Mouse (Mus musculus) forebrain, postnatal 0 days (tissue): Measurements from ENCODE around the gene Pcsk1. TPM values are rescaled to one million over a fixed set of nuclear protein-coding genes. Genes with fewer than 3 reads are reported as not detected.

Source experiments
- ATAC-seq: fragments of 200-750 bp; cut with Nextera tagmentation; 2 replicates; pipeline ENCODE4 v1.8.0; 2017; ENCODE audit warnings: mild to moderate bottlenecking, moderate library complexity
- DNase-seq: peaks from one replicate; pipeline ENCODE4 v3.0.0-alpha.2; 2015
- H3K27ac ChIP-seq: fragments of 300-500 bp; sonication (generic); 2 replicates; pipeline ENCODE4 v1.5.1; 2014; ENCODE audit warnings: low read depth, mild to moderate bottlenecking, antibody characterized with exemption, low read length, moderate library complexity, mixed read lengths
- H3K27me3 ChIP-seq: fragments of 300-500 bp; sonication (generic); 2 replicates; pipeline ENCODE4 v1.6.1; 2014; ENCODE audit warnings: mild to moderate bottlenecking, low read length, mixed read lengths; ENCODE audit not compliant: insufficient read depth
- H3K36me3 ChIP-seq: fragments of 300-500 bp; sonication (generic); 2 replicates; pipeline ENCODE4 v1.6.1; 2014; ENCODE audit warnings: mild to moderate bottlenecking, moderate library complexity; ENCODE audit not compliant: insufficient read depth
- H3K4me1 ChIP-seq: fragments of 300-500 bp; sonication (generic); 2 replicates; pipeline ENCODE4 v1.6.1; 2014; ENCODE audit warnings: antibody characterized with exemption; ENCODE audit not compliant: insufficient read depth
- H3K4me2 ChIP-seq: fragments of 300-500 bp; sonication (generic); 2 replicates; pipeline ENCODE4 v1.6.1; 2014; ENCODE audit warnings: low read depth, mild to moderate bottlenecking, moderate library complexity
- H3K4me3 ChIP-seq: fragments of 300-500 bp; sonication (generic); 2 replicates; pipeline ENCODE4 v1.5.1; 2014; ENCODE audit warnings: low read depth, low read length, mixed read lengths
- H3K9ac ChIP-seq: fragments of 300-500 bp; sonication (generic); 2 replicates; pipeline ENCODE4 v1.6.1; 2014; ENCODE audit warnings: mild to moderate bottlenecking
- H3K9me3 ChIP-seq: fragments of 300-500 bp; sonication (generic); 2 replicates; pipeline ENCODE4 v1.6.1; 2016; ENCODE audit warnings: low read length
- CTCF ChIP-seq: sonication (generic); IDR thresholded peaks from 2 replicates; pipeline ENCODE4 v1.5.1; 2016; ENCODE audit warnings: antibody characterized with exemption, control low read depth, low read depth
- WGBS: fragments of 180-500 bp; shearing (Covaris S2); extraction: QIAGEN DNeasy Blood & Tissue Kit; methylation state at CpG from one replicate; pipeline ENCODE4 v1.1.7; 2014; 5-methylcytosine and 5-hydroxymethylcytosine counted together
- polyA plus RNA-seq: library from polyadenylated mRNA; unstranded; fragments of >200 nt; fragmentation: Nextera tagmentation; extraction: Ambion mirVana; gene quantifications from 2 replicates; pipeline ENCODE4 v1.2.1, GENCODE M21; 2015
- total RNA-seq: library from RNA; depleted of rRNA; stranded (reverse); fragments of >200 nt; gene quantifications from 2 replicates; pipeline ENCODE4 v1.2.3, GENCODE M21; 2014; rRNA removed

The Pcsk1 gene
- total RNA-seq (4.8 and 6.0 TPM in 2 replicates), polyA plus RNA-seq (1.9 and 2.7 TPM in 2 replicates)

GRCm38 (mm10) chr13:75089721-75090410, at the start of gene Pcsk1:
Pcsk1 (plus strand) TSS chr13:75089826.
- peak within 1 kb of the TSS; percentile 76 for H3K4me2 ChIP-seq
- H3K9me3 ChIP-seq: no peaks in the 10 kb centered on the region
- peak within 1 kb of the TSS; percentile 54 for H3K4me3 ChIP-seq
- H3K27ac ChIP-seq: no peak within 1 kb of the TSS
- H3K9ac ChIP-seq: peak within 1 kb of the TSS; percentile 43
- DNase-seq (peak; percentile 44), ATAC-seq (peak; percentile 86)
- H3K4me1 ChIP-seq: 0 out of 2 replicates have a peak, but pooled peaks cover 4% of the 10 kb centered on the region
- H3K27me3 ChIP-seq: no peaks in the 10 kb centered on the region; the same call in 1 of the 2 replicates
- WGBS: 2% methylated on average over 28 of the region's 28 CpGs
- no peaks in the 10 kb centered on the region for H3K36me3 ChIP-seq
- TF ChIP-seq CTCF: no peak

GRCm38 (mm10) chr13:75058818-75059217, 30.8 kb upstream of the Pcsk1 start:
- ATAC-seq: no peak
- Histone ChIP-seq H3K4me1 (no peaks in the 10 kb centered on the region), H3K4me2 (no peak overlapping the region), H3K27me3 (no peaks in the 10 kb centered on the region), H3K27ac (no peak overlapping the region), H3K4me3 (no peak overlapping the region), H3K9me3 (no peaks in the 10 kb centered on the region), H3K9ac (no peak overlapping the region), H3K36me3 (no peaks in the 10 kb centered on the region)
- DNase-seq: no peak
- no peak for TF ChIP-seq CTCF

- DNase-seq (no peak), ATAC-seq (no peak)
- H3K4me2 ChIP-seq: no peak overlapping the region
- 86% methylated on average over 3 of the region's 3 CpGs for WGBS
- H3K4me1 ChIP-seq: no peaks in the 10 kb centered on the region
- H3K27ac ChIP-seq: no peak overlapping the region
- no peak overlapping the region for H3K4me3 ChIP-seq
- H3K27me3 ChIP-seq: no peaks in the 10 kb centered on the region
- no peaks in the 10 kb centered on the region for H3K9me3 ChIP-seq
- no peak for TF ChIP-seq CTCF
- no peak overlapping the region for H3K9ac ChIP-seq
- H3K36me3 ChIP-seq: no peaks in the 10 kb centered on the region
Observed at GRCm38 (mm10) chr13:75063947-75064346, 25.7 kb upstream of the Pcsk1 start.

- WGBS: 28% methylated on average over 6 of the region's 6 CpGs
- no peak for DNase-seq
- Histone ChIP-seq H3K27me3 (no peaks in the 10 kb centered on the region; the same call in 1 of the 2 replicates), H3K36me3 (no peaks in the 10 kb centered on the region), H3K9ac (no peak overlapping the region), H3K9me3 (no peaks in the 10 kb centered on the region), H3K27ac (no peak overlapping the region), H3K4me2 (no peak overlapping the region), H3K4me1 (0 out of 2 replicates have a peak, but pooled peaks cover 4% of the 10 kb centered on the region), H3K4me3 (no peak overlapping the region)
- TF ChIP-seq CTCF: no peak
- no peak for ATAC-seq
Observed at GRCm38 (mm10) chr13:75088597-75088996, 1.0 kb upstream of the Pcsk1 start.

GRCm38 (mm10) chr13:75090411-75090779, 769 bp downstream of the Pcsk1 start:
- no peaks in the 10 kb centered on the region for H3K9me3 ChIP-seq
- peak overlapping the region; percentile 76 for H3K4me2 ChIP-seq
- no peaks in the 10 kb centered on the region for H3K36me3 ChIP-seq
- ATAC-seq (peak; percentile 52), DNase-seq (peak; percentile 46)
- peak overlapping the region; percentile 43 for H3K9ac ChIP-seq
- no peak overlapping the region for H3K27ac ChIP-seq
- WGBS: under 1% methylated on average over 12 of the region's 12 CpGs
- no peaks in the 10 kb centered on the region; the same call in 1 of the 2 replicates for H3K27me3 ChIP-seq
- H3K4me3 ChIP-seq: peak overlapping the region; percentile 54
- no peak for TF ChIP-seq CTCF
- H3K4me1 ChIP-seq: 0 out of 2 replicates have a peak, but pooled peaks cover 4% of the 10 kb centered on the region

GRCm38 (mm10) chr13:75091071-75091470, 1.4 kb downstream of the Pcsk1 start:
- WGBS: 60% methylated on average over 5 of the region's 5 CpGs
- H3K4me1 ChIP-seq: 0 out of 2 replicates have a peak, but pooled peaks cover 4% of the 10 kb centered on the region
- no peaks in the 10 kb centered on the region for H3K36me3 ChIP-seq
- ATAC-seq (no peak), DNase-seq (no peak)
- no peak overlapping the region for H3K9ac ChIP-seq
- no peak overlapping the region for H3K27ac ChIP-seq
- TF ChIP-seq CTCF: no peak
- H3K27me3 ChIP-seq: no peaks in the 10 kb centered on the region; the same call in 1 of the 2 replicates
- H3K4me3 ChIP-seq: peak overlapping the region; percentile 54; the same call in 1 of the 2 replicates
- no peaks in the 10 kb centered on the region for H3K9me3 ChIP-seq
- H3K4me2 ChIP-seq: peak overlapping the region; percentile 76

GRCm38 (mm10) chr13:75095487-75095886, 5.9 kb downstream of the Pcsk1 start:
- H3K9ac ChIP-seq: no peak overlapping the region
- no peak overlapping the region for H3K4me3 ChIP-seq
- H3K27ac ChIP-seq: no peak overlapping the region
- H3K27me3 ChIP-seq: no peaks in the 10 kb centered on the region; the same call in 1 of the 2 replicates
- ATAC-seq (no peak), DNase-seq (no peak)
- no peak overlapping the region for H3K4me2 ChIP-seq
- no peak for TF ChIP-seq CTCF
- no peaks in the 10 kb centered on the region for H3K4me1 ChIP-seq
- H3K9me3 ChIP-seq: no peaks in the 10 kb centered on the region
- H3K36me3 ChIP-seq: no peaks in the 10 kb centered on the region
